In the genomic region with DNA sequence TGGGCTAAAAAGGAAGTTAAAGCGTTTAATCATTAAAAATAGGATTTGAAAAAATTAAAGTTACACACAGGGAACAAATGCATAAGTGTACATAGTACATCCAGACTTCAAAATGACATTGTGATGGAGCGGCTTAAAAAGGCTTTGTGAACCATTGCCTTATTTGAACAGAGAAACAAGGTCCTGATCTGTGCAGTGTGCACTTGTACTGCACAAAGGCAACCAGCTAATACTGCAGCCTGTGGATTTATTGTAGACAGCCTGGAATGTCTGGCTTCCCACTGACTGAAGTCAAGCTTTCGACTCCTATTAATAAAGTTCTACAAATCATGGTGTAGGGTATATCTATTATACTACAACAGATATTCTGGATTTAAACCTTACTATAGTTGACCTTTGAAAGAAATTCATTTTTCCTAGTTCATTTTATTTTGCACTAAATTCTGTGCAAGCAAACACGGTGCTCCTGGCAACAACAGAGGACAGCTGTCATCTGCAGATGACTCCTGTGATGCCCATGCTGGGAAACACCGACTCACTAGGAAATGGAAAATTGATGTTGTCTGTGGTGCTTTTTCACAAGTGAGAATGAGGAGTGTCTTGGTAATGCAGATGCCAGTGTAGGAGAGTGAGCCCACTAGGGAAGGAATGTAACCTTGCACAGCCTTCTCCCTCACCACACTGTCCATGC, we compare ENCODE assay signal across 32 mouse cellular contexts. TPM values are rescaled to one million over a fixed set of nuclear protein-coding genes. Genes with fewer than 3 reads are reported as not detected.
DNase-seq lines count a peak whose midpoint lies in the region; ATAC-seq and TF ChIP-seq lines count a peak whose summit lies in the region.
"Had no signal": no experiment of that assay in that cellular context is flagged by ENCODE, and none has a peak within 500 bp of the region (broad histone marks: within the 10 kb centered on the region; RNA-seq: fewer than 3 reads in every experiment).

No protein-coding gene starts in this region.

- H3K36me3 ChIP-seq in forebrain, postnatal 0 days (ENCODE audit: insufficient read depth): no peaks in the 10 kb centered on the region
- H3K36me3 ChIP-seq in forebrain, embryonic 12.5 days (replicated peaks): no peaks in the 10 kb centered on the region
- H3K36me3 ChIP-seq in embryonic facial prominence, embryonic 13.5 days: no peaks in the 10 kb centered on the region
- H3K36me3 ChIP-seq in kidney, adult 2 months (ENCODE audit: control insufficient read depth, insufficient read depth, low read length): no peaks in the 10 kb centered on the region
- H3K36me3 ChIP-seq: embryonic facial prominence, embryonic 12.5 days; heart, embryonic 10.5 days; hindbrain, embryonic 10.5 days; intestine, embryonic 15.5 days; limb, embryonic 10.5 days; limb, embryonic 15.5 days; liver, embryonic 13.5 days; midbrain, embryonic 10.5 days; midbrain, embryonic 15.5 days; stomach, embryonic 15.5 days had no signal

- H3K9ac ChIP-seq in forebrain, postnatal 0 days: no peak overlapping the region
- H3K9ac ChIP-seq in forebrain, embryonic 12.5 days: no peak overlapping the region
- no peak overlapping the region for H3K9ac ChIP-seq in embryonic facial prominence, embryonic 13.5 days
- H3K9ac ChIP-seq: embryonic facial prominence, embryonic 12.5 days; intestine, embryonic 15.5 days; limb, embryonic 15.5 days; liver, embryonic 13.5 days; midbrain, embryonic 15.5 days; stomach, embryonic 15.5 days had no signal

- H3K4me3 ChIP-seq in forebrain, postnatal 0 days (ENCODE audit: low read depth, low read length): no peak overlapping the region
- no peak overlapping the region for H3K4me3 ChIP-seq in forebrain, embryonic 12.5 days (replicated peaks)
- H3K4me3 ChIP-seq in embryonic facial prominence, embryonic 13.5 days: no peak overlapping the region
- H3K4me3 ChIP-seq in kidney, adult 2 months (ENCODE audit: insufficient read depth, low read depth, low read length): no peak overlapping the region
- H3K4me3 ChIP-seq: embryonic facial prominence, embryonic 12.5 days; heart, embryonic 10.5 days; hindbrain, embryonic 10.5 days; intestine, embryonic 15.5 days; limb, embryonic 10.5 days; limb, embryonic 15.5 days; liver, embryonic 13.5 days; midbrain, embryonic 10.5 days; midbrain, embryonic 15.5 days; stomach, embryonic 15.5 days had no signal

- TF ChIP-seq POLR2A in kidney, adult 2 months (IDR thresholded peaks at IDR 0.05; ENCODE audit: low read depth, low read length): no peak

- H3K27ac ChIP-seq in forebrain, postnatal 0 days (ENCODE audit: low read depth, low read length): no peak overlapping the region
- no peak overlapping the region for H3K27ac ChIP-seq in forebrain, embryonic 12.5 days
- peak overlapping the region; percentile 28; the same call in 1 of the 2 replicates for H3K27ac ChIP-seq in embryonic facial prominence, embryonic 13.5 days
- no peak overlapping the region for H3K27ac ChIP-seq in kidney, adult 2 months (ENCODE audit: insufficient read depth, low read depth, low read length)
- H3K27ac ChIP-seq: embryonic facial prominence, embryonic 12.5 days; heart, embryonic 10.5 days; hindbrain, embryonic 10.5 days; intestine, embryonic 15.5 days; limb, embryonic 10.5 days; limb, embryonic 15.5 days; liver, embryonic 13.5 days; macrophage; midbrain, embryonic 15.5 days had no signal

- H3K27me3 ChIP-seq in forebrain, postnatal 0 days (ENCODE audit: insufficient read depth, low read length): no peaks in the 10 kb centered on the region
- H3K27me3 ChIP-seq in forebrain, embryonic 12.5 days: no peaks in the 10 kb centered on the region
- H3K27me3 ChIP-seq in embryonic facial prominence, embryonic 13.5 days: no peaks in the 10 kb centered on the region
- no peaks in the 10 kb centered on the region for H3K27me3 ChIP-seq in kidney, adult 2 months (replicated peaks; ENCODE audit: control insufficient read depth, insufficient read depth, low read length)
- H3K27me3 ChIP-seq: embryonic facial prominence, embryonic 12.5 days; intestine, embryonic 15.5 days; limb, embryonic 15.5 days; liver, embryonic 13.5 days; midbrain, embryonic 15.5 days; stomach, embryonic 15.5 days had no signal

- DNase-seq in forebrain, postnatal 0 days: no peak
- peak; percentile 21 to 59 for DNase-seq in layer of hippocampus, adult 18-20 months (ENCODE audit: low spot score in 2 of 2)
- no peak for DNase-seq in layer of hippocampus, postnatal 36 days
- DNase-seq in Muller cell, postnatal 12 days (ENCODE audit: inconsistent ontology term): peak; percentile 19
- no peak for DNase-seq in kidney, adult 2 months
- DNase-seq: adrenal gland, postnatal 14 days; cerebellum, adult 11-12 months; gastrocnemius, postnatal 10 days; heart, postnatal 10 days; kidney, adult 9 months; kidney, postnatal 10 days; liver, embryonic 13.5 days; lung, adult 18-20 months; right cerebral cortex, postnatal 25 days; thymus, adult 18-20 months; thymus, postnatal 25 days had no signal

- peak; percentile 38; the same call in 1 of the 2 replicates for ATAC-seq in forebrain, postnatal 0 days
- ATAC-seq in forebrain, embryonic 12.5 days (ENCODE audit: low FRiP score): no peak
- no peak for ATAC-seq in embryonic facial prominence, embryonic 13.5 days (ENCODE audit: insufficient number of reproducible peaks, insufficient read depth, low FRiP score, low TSS enrichment, low read depth)
- ATAC-seq: hindbrain, embryonic 16.5 days; intestine, embryonic 15.5 days; lung, postnatal 0 days; midbrain, embryonic 15.5 days had no signal

- 70% methylated on average over 5 of the region's 5 CpGs for WGBS in forebrain, postnatal 0 days
- WGBS in forebrain, embryonic 12.5 days: 82% methylated on average over 5 of the region's 5 CpGs
- WGBS in embryonic facial prominence, embryonic 13.5 days: 75% methylated on average over 5 of the region's 5 CpGs
- 78% methylated on average over 5 of the region's 5 CpGs for WGBS in kidney, adult 2 months

- no peaks in the 10 kb centered on the region for H3K9me3 ChIP-seq in forebrain, postnatal 0 days (ENCODE audit: low read length)
- H3K9me3 ChIP-seq in forebrain, embryonic 12.5 days: no peaks in the 10 kb centered on the region
- H3K9me3 ChIP-seq in embryonic facial prominence, embryonic 13.5 days: no peaks in the 10 kb centered on the region
- H3K9me3 ChIP-seq: embryonic facial prominence, embryonic 12.5 days; heart, embryonic 10.5 days; hindbrain, embryonic 10.5 days; intestine, embryonic 15.5 days; limb, embryonic 10.5 days; limb, embryonic 15.5 days; liver, embryonic 13.5 days; midbrain, embryonic 10.5 days; midbrain, embryonic 15.5 days; stomach, embryonic 15.5 days had no signal

- no peak overlapping the region for H3K4me2 ChIP-seq in forebrain, postnatal 0 days (ENCODE audit: low read depth)
- no peak overlapping the region for H3K4me2 ChIP-seq in forebrain, embryonic 12.5 days
- no peak overlapping the region for H3K4me2 ChIP-seq in embryonic facial prominence, embryonic 13.5 days
- H3K4me2 ChIP-seq: embryonic facial prominence, embryonic 12.5 days; intestine, embryonic 15.5 days; limb, embryonic 15.5 days; liver, embryonic 13.5 days; midbrain, embryonic 15.5 days; stomach, embryonic 15.5 days had no signal

- TF ChIP-seq CTCF in forebrain, postnatal 0 days (IDR thresholded peaks at IDR 0.05; ENCODE audit: low read depth): no peak
- no peak for TF ChIP-seq CTCF in kidney, adult 2 months (conservative IDR thresholded peaks at IDR 0.05; ENCODE audit: insufficient read depth, insufficient read length, low read depth, low read length)

- H3K4me1 ChIP-seq in forebrain, postnatal 0 days (ENCODE audit: insufficient read depth): no peaks in the 10 kb centered on the region
- peaks cover 3% of the 10 kb centered on the region; the same call in 1 of the 2 replicates for H3K4me1 ChIP-seq in forebrain, embryonic 12.5 days
- H3K4me1 ChIP-seq in embryonic facial prominence, embryonic 13.5 days: peaks cover 19% of the 10 kb centered on the region
- no peaks in the 10 kb centered on the region for H3K4me1 ChIP-seq in kidney, adult 2 months (ENCODE audit: control insufficient read depth, insufficient read depth, low read length)
- H3K4me1 ChIP-seq: hindbrain, embryonic 10.5 days; intestine, embryonic 15.5 days; midbrain, embryonic 15.5 days; stomach, embryonic 15.5 days had no signal

RNA-seq across cellular contexts. Expression of a gene that starts 33.8 kb away (rescaled TPM):
- 0.43 TPM in 1 of 2 replicates, not detected in the other for total RNA-seq in forebrain, postnatal 0 days (2014; rRNA removed)
- polyA plus RNA-seq in forebrain, postnatal 0 days (2015; fragmentation: Nextera tagmentation; extraction: Ambion mirVana): 0.10 TPM in 2 replicates
- polyA plus RNA-seq in forebrain, embryonic 12.5 days (2016; fragmentation: Nextera tagmentation; extraction: Ambion mirVana): 0.05 and 0.19 TPM in 2 replicates
- total RNA-seq in layer of hippocampus, adult 18-20 months (2021): under 1 TPM in 1 of 2 experiments, not detected in 1; 0.15 TPM
- not detected for total RNA-seq in layer of hippocampus, postnatal 36 days (2021)
- polyA plus RNA-seq in embryonic facial prominence, embryonic 13.5 days (2015; fragmentation: Nextera tagmentation; extraction: Ambion mirVana): 0.98 and 1.3 TPM in 2 replicates
- polyA plus RNA-seq in kidney, adult 2 months (2012; rRNA removed): 0.05 and 1.5 TPM in 2 replicates
- total RNA-seq: MEL; neutrophil, adult 5-6 weeks had no signal
- polyA plus RNA-seq: macrophage; midbrain, embryonic 10.5 days had no signal

Comparison
In these comparisons a context has a peak if more than half of its experiments do, and no peak if none do; other contexts are left out.
1. DNase-seq: peak in layer of hippocampus, adult 18-20 months (2 of 2) and Muller cell, postnatal 12 days (single experiment); none in forebrain, postnatal 0 days (single experiment), layer of hippocampus, postnatal 36 days (0 of 2) and kidney, adult 2 months (single experiment).